Mouse (Mus musculus): ENCODE data around the gene Nrarp.

Nrarp gene

DNA sequence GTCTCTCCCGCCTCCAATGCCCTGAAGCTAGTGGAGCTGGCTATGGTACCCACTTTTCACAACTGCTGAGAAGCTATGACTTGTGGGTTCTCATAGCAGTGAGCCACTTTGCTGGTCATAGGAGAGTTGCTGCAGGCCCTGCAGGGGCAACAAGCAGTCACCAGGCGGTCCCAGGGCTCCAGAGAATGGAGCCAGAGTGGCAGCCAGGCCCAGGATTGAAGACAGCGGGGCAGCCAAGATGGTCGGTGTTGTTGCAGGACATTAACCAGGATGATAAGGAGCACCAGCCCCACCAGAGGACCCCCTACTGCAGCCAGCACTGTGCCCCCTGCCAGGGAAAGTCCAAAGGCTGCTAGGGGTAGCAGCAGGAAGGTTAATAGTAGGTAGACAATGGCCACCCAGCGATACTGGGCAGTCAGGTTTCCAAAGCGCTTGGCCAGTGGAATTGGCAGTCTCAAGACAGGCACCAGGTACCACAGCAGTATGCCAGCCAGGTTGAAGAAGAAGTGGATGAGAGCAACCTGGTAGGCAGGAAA lies 48.5 kb downstream of the Nrarp start:
- DNase-seq (ENCODE audit: low read depth), result no peak

DNA sequence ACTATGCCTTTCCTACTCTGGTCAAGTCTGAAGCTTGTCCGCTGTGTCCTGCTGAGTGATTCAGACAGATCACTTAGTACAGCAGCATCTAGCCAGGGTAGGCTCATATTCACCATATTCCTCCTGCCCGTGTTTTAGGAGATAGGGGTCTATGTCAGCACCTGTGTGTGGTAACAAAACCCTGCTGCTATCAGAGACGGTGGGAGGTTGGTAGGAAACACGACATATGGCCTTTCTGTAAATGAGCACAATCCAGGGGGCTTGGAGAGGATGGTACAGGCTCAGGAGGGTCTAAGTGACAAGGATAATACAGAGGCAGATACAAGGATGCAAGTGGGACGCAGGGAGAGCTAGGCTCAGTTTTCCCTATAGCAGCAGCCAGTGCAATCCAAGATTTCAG lies 49.0 kb downstream of the Nrarp start:
- DNase-seq (ENCODE audit: low read depth), result no peak

DNA sequence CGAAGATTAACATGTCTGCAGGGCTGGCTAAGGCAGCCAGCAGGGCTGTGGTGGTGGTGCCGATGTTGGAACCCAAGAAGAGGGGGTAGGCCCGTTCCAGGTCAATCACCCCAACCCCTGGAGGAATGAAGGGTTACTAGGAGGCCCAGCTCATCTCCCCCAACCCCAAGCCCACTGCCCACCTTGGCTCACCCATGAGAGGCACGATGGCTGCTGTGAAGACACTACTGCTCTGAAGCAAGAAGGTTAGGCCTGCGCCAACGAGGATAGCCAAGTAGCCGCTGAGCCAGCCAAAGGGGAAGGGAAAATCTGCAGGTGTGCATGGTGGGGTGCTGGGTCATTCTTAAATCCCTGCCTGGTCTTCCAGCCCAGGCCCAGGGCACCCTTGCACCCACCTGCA lies 50.0 kb downstream of the Nrarp start:
- DNase-seq (ENCODE audit: low read depth), result no peak

DNA sequence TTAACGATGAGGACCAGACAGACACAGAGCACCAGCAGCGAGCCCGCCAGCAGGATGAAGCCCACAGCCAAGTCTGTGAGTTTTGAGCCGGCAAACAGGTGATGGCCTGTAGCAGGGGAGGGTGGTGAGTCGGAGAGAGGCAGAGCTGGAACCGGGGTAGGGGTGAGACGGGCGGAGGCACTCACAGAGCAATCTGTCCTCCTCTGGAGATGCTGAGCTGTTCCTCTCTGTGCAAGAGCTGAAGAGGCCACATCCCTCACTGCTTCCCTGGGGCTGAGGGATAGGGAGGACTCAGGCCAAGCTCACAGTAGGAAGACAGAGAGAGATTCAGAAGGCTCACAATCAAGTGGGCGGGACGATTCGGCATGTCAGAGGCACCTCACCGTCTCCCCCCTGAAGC lies 50.5 kb downstream of the Nrarp start:
- DNase-seq (ENCODE audit: low read depth), result no peak
